Mouse (Mus musculus): ENCODE results near the gene Actr1b.

Gene Actr1b

DNA sequence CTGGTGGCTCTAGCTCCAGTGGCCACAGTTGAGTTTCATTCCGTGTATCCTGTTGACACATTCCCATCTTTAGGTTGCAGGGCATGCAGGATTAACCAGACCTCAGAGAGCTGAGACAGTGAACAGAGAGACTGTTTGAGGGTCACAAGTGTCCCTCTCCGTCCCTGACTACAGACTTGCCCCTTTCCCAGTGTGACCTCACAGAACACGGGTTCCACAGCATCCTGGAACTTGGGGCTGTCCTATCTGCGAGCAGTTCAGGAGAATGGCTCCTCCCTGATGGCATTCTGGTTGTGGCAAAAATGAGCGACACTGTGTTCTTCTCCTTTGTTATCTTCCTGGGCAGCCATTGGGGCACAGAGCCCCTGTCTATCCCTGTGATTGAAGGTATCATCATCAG lies at the start of gene Actr1b:
Gene Actr1b, minus strand, starts transcription at position 112 of the 400 bp plus-strand sequence.
- DNase-seq: no peak

DNA sequence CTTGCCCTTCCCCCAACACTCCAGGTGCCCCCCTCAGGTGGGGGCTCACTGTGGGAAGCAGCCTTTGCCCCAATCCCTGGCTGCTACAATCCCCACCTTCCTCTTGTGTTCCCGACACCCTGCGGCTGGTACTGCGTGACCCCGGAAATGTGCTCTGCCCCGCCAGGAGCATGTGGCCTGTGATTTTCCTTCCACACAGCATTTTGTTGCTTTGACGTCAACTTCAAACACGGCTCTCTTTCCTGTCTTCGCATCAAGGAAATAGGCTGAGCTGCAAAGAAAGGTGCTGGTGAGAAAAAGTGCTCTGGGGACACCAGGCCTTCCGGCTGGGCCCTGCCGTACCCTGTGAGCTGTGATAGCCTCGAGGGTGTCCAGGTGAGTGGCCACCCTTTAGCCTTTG lies 47.3 kb upstream of the Actr1b start, which contains the start of gene Zap70:
Gene Zap70, plus strand, starts transcription at position 231 of the 400 bp plus-strand sequence.
- no peak for DNase-seq

DNA sequence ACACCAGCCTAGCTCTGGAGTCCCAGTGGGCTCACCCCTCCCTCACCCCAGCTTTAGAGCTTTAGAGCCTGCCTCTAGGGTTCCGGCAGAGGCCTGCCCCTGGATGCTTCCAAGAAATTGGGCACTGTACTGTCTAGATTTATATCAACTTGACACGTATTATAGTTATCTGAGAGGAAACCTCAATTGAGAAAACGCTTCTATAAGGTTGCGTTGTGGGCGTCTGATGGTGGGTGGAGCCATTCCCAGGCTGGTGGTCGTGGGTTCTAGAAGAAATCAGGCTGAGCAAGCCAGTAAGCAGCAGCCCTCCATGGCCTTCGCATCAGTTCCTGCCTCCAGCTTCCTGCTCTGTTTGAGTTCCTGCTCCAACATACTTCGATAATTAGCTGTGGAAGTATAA lies 46.8 kb upstream of the Actr1b start:
- no peak for DNase-seq

DNA sequence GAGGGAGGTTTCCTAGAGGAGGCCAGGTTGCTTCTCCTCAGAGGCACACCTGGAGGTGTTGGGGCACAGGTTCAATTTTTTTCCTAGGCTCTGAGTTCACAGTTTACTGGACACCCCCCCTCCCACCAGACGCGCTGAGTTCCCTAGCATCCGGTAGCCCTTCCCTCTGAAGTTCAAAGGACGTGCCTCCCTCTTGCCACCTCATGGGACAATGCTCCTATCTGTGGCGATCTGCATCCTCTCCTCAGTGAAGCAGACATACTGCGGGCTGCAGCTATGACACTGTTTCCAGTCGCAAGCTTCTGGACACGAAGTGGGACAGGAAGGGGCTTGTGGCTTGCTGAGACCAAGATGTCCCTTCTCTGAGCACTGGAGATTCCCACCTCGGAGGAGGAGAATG lies 46.2 kb upstream of the Actr1b start:
- DNase-seq: no peak

DNA sequence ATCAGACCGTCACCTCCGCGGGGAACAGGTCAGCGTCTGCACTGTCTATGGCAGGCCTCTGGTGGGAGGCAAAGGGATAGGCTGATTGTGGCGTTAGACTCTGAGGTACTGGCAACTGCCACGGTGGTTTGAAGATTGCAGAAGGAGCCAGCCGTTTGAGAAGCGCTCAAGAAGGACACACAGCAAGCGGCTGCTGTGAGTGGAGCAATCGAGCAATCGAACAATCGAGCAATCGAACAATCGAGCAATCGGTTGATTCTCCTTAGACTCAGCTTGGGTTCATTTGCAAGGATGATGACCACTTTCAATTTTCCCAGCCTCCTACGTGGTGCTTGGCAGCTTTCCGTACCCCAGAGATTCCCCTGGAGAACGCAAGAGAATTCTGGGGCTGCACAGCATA lies 44.9 kb upstream of the Actr1b start:
- no peak for DNase-seq

DNA sequence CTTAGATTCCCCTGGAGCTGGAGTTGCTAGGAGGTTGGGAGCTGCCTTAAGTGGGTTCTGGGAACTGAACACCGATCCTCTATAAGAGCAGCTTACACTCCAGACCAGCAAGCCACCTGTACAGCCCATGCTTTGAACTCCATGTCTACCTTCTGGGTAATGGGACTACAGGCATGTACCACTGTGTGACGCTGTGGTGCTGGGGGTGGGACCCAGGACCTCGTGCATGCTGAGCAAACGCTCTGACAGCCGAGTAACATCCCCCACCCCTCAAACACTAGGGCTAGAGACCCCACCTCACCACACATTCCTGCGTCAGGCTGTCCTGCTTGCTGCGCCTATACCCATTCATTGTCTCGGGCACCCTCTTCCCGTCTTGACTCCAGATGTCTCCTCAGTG lies 44.3 kb upstream of the Actr1b start:
- no peak for DNase-seq

DNA sequence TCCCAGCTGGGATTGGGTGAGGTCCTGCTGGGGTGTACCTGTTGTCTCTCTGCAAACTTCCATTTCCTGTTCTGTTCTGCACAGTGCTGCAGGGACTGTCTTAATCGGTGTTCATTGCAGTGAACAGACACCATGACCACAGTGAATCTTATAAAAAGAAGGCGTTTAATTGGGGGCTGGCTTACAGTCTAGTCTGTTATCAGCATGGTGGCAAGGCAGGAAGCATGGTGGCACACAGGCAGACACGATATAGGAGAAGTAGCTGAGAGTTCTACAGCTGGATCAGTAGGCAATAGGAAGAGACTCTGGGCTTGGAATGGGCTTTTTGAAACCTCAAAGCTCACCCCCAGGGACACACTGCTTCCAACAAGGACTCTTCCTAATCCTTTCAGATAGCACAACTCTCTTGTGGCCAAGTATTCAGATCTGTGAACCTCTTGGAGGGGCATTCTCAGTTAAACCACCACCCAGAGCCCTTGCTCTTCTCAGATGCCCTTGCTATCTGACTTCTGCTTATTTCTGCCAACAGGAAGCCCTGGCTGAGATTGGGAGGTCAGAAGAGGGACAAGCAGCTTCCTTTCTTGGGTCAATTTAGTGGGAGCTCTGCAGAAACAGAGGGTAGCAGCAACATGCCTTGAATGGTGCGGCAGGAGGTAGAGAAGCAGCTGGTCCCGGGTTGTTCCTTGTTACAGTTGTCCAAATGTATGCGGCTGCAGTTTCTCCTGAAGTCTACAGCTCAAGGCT lies 39.9 kb upstream of the Actr1b start:
- no peak for DNase-seq

DNA sequence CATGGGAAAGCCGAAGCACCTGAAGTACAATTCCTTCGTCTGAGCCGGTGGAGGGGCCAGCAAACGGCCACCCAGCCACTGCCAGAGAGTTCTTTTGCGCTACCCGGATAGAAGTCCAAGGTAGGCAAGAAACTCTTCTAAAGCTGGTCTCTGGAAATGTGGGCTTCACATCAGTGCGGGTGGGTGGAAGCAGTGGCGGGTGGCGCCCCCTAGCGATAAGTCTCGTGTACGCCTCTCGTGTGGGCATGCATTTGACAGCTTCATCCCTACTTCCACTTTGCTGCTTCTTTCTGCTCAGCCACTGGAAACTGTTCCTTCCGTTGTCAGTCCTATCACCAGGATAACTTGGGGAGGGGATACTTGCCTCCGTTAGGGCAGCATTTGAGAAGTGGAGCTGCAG lies 32.2 kb upstream of the Actr1b start:
- no peak for DNase-seq

DNA sequence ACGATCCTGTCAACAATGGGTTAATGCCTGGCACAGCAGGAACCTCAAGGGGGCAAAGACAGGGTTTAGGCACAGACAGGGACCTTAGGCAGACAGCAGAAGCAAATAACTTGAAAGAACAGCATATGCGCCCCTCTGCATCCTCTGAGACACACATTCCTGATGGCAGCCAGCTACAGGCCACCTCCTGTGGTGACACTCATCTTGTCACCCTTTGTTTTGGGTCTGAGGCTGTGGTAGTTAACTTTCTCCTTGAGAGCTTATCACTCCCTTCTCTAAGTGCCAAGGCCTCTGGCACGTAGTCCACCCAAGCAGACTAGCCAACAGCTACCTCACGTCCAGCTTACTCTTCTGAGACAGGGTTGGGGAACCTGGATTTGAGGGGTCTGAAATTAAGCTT lies 31.4 kb upstream of the Actr1b start:
- DNase-seq: no peak

DNA sequence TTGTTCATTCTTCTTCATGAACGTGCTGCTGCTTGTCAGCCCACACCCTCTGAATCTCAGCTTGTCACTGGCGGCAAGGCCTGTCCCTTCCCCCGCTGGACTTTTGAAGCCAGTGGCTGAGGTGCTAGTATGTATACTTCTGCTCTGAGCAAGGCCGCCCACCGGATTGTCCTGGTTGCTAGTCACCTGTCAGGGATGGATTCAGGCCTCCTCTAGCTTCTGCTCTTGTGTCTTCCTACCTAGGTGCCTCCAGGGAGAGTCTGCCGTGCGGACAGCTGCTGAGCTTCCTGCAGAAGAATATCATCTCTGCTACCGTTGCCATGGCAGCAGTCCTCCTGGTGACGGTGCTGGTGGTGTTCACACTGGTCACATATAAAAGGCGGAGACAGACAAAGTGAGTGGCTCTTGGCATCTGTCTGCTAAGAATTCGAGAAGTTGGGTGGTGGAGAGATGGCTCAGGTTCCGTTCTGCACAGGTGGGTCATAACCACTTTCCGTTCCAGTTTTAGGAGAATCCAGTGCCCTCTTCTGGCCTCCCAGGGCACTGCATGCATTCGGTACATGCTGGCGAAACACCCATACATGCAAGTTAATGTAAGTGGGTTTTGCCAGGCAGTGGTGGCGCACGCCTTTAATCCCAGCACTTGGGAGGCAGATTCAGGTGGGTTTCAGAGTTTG lies 30.2 kb upstream of the Actr1b start:
- DNase-seq: peak; percentile 64 to 65

DNA sequence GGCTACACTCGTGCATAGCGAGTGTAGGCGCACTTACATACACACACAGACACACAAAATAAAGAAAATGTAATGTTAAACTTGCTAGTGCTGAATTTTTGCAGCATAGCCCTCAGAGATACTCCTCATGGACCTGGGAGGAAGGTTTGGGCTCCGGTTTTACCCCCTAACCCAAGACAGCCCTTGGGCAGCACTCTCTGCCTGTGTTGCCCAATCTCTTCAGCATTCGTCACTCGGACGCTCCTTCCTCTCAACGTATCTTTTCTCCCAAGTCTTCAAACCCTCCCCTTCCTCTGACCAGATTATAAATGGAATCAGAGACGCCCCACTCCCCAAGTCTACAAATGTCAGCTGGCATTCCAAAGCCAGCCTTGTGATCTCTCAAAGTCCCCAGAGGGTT lies 28.8 kb upstream of the Actr1b start:
- no peak for DNase-seq

DNA sequence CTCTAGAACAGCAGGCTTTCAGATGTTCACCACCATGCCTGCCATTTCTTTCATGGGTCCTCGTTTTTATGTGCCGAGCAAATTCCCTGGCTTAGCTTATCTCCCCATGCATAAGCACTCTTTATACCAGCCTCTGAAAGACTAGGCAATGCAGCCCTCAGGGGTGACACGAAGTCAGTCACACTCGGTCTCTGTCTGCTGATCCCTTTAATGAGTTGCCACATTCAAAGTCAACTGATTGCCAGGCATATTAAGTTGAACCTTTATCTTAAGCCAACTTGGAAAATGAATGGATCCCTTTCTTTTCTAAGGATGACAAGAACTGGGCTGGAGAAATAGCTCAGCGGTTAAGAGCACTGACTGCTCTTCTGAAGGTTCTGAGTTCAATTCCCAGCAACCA lies 25.0 kb upstream of the Actr1b start:
- DNase-seq: no peak

DNA sequence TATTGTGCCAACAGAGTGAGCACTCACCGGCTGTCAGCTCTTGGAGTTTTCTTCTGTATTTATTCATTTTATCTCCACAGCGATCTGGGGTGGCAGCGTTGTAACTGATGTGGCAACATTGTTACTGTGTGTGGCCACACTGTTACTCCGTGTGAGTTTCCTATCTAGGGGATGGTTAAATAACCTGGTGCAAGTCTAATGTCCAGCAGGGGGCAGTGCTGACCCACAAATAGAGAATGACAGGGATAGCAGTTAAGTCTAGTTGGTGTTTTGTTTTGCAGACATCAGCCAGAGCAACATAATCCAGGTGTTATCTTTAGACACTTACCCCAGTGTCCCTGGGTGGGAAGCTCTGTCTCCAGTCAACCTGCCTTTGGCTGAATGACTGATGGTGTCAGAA lies 23.1 kb upstream of the Actr1b start:
- peak; percentile 72 to 79 for DNase-seq

DNA sequence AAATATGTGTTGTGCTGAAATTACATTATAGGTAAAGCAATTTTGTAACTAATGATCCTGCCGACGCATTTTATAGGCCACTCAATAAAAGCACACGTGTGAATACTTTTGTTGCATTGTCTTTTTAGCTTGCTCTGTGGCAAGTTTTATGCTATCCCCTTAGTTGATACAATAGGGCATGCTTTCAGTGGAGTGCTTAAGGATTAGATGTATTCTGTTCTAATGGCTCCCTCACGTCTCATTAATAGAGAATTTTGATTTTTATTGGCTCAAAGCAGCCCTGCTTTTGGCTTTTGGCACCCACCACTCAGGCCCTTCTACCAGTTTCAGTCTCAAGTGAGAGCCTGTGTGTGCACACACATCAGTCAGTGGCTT lies 9.8 kb upstream of the Actr1b start:
- no peak for DNase-seq

DNA sequence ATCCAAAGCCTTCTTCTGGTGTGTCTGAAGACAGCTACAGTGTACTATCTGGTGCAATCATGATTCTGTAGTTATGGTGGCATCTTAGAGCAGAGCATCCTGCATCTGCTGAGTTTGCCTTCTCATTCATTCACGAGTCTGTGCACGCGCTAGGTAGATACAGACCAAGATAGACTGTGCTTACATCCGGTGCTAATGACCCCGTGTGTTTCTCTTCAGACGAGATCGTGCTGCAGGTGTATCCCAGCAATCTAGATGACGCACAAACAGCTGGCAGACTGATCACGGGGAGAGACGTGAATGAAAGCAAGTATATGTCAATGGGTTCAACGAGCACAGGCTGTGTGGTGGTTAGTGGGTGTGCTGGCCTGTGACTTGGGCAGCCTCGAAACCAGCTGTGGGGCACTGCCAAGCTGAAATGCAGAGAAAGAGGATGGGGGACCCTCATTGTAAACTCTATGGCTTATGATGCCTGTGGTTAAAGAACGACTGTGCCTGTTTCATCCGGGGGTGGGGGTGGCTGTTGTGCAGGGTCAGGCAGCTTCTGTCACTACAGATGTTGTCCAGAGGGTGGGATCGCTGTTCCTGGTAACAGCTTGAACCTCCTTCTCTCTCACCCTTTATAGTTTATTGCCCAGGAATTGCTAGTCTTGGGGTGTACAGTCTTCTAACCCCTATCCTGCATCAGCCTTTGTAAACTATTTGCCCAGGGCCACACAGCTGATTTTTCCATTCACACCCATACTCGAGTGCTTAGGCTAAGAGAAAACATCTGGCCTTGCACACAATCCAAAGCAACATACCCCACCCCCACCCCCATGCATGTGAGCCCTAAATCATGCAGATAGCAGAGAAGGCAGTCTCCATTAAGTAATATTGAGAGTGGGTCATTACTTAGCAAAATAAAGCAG lies 9.2 kb upstream of the Actr1b start:
- DNase-seq: no peak

DNA sequence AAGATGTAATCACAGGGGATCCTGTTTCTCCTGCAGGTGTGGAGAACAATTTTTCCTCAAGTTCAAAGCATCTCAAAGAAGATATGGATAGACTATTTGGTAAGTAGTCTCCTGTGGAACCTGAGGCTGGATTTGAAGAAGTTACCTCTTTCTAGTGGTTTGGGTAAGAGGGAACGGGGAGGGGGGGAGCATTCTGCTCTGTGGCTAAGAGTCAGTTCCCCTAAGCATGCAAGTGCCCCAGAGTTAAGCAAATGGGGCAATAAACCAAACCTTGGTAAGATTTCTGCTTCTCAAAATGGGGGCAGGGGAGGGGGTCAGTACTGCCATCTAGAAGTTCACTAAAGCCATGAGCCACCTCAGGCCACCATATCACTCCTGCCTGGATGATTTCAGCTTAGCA lies 4.6 kb upstream of the Actr1b start:
- DNase-seq: no peak

DNA sequence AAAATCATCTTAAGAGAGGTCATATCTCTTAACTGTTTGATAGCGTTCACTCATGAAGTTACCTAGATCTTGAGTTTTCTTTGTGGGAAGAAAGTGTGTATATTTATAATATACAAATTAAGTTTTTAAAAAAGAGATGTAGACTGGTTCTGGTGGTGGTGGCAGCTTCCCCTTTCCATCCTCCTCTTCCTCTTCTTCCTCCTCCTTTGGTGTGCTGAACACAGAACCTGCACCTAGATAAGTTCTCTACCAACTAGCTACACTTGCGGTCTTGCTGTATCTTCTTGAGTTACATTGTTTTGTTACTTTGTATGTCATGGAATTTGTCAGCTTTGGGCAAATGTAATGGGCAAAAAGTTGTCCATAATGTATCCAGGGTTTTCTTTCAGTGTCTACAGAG lies 3.1 kb downstream of the Actr1b start:
- no peak for DNase-seq

DNA sequence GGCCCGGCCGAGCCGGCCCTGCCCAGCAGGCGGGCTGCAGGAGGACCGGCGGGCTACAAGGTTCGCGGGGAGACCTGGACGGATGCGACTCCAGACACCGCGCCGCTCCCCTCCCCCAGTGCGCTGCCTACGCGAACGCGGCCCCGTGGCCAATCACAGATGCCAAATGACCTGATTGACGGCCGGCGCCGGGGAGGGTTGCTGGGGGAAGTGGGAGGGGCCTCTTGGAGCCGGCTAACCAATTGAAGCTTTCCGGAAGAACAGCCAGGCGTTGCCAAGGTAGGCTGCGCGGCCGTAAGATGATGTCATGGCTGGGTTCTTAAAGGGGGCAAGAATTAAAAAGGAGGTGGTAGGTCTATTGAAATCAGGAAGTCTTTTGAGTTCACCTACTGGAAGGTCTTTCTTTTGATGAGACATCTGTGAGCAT lies 4.4 kb downstream of the Actr1b start, which contains the start of gene 4933424G06Rik:
Gene 4933424G06Rik, plus strand, starts transcription at position 296 of the 427 bp plus-strand sequence.
- peak; percentile 99 for DNase-seq

DNA sequence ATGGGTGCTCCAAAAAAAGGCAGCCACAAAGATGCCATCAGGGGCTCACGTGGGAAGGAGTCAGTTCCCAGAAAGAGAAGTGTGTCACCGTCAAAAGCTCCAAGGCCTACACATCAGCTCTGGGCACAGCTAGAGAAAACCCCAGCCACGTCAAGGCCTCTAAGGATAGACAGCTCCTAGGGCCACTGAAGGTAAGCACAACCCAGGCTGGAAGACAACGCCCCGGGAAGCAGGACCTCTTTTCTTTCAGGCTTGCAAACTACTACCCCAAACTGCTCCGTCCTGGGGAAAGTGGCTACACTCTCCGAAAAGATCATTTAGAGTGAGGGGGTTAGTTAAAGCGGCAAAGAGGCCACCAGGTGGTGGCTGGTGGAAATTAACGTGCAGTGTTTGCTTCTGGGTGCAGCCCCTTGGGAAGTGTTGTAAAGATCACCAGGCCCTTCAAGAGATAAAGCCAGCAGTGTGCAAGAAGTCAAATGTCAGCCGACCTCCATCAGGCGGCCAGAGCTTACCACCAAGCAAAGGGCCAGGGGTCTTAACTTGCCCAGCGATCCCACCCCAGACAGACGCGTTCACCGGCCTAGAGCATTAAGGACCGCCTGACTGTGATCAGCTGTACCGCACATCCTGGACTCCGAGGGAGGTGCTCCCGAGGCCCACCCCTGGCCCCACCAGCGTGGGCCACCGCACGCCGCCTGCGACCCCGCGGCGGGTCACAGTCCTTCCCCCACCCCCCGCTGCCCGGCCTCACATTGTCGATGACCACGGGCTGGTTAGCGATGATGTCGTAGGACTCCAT lies 5.0 kb downstream of the Actr1b start:
- DNase-seq: peak; percentile 21 to 23

DNA sequence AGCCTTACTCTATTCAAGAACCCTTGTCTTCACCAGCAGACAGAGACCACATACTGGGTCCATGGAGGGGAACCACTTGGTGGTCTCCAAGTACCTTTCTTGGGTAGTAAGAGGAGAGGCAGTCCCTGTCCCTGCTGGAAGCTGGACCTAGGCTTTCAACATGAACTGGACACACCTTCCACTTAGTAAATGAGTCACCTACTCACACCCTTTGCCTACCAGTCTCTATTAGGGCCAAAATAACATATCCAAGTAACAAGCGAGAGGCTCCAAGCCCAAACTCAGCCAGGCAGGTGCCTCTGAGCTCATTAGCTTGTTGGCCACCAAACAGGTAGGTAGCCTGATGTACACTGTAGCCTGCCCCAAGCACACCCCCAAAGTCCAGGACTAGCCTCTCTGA lies 5.6 kb downstream of the Actr1b start:
- DNase-seq: no peak

DNA sequence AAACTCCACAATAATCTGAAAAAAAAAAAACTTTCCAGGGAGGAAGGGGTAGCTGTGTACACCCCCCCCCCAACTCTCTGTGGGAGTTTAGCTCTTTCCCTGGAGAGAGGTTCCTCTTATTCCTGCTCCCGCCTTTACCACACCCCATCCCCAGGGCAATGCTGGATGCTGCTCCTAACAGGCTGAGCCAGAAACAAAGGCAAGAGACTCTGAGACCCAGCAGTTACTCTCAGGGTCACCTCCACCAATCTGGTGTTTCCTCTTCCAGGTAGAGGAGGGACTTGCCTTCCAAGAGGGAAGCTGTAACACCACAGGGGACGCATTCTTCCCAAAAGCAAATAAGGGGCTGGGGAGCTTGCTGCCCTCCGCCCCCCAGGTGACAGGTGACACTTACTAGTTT lies 6.4 kb downstream of the Actr1b start:
- DNase-seq: no peak

DNA sequence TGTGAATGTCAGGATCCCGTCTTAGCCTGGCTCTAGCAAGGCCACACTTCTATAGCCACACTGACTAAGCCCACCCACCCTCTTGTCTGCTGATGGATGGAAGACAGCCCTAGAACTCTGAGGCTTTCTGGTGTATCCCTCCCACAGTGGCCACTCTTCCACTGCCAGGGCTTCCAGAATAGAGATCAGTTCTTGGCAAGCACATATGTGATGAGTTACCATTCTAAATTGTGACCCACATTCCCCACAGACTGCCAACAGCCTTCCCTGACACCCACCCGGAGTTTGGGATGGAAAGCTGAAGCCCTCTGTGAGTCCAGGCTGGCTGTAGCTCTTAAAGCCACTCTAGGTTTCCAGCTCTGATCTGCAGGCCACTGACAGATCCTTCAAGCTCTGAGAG lies 7.1 kb downstream of the Actr1b start:
- DNase-seq: no peak

DNA sequence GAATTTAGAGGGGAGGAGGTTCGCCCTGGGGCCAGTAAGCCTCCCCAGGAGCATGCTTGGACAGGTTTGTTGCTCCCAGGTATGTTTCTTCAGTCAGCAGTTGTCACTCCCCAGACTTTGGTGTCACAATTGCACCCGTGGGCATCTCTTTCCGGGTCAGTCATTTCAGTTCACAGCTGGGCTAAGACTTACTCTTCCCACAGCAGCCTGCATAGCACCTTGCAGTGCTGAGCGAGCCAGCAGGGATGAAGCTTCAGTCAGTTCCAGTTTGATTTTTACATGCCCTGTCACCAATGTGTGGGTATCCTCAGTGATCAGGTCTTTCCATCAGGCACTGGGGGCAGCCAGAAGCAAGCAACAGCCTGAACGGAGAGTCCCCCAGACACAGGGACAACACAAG lies 17.2 kb downstream of the Actr1b start:
- DNase-seq: no peak

Measured in lung, adult 18-20 months (tissue).